Mouse (Mus musculus) stomach, postnatal 0 days (tissue): ENCODE data around the gene Laptm4a. TPM values are rescaled to one million over a fixed set of nuclear protein-coding genes. Genes with fewer than 3 reads are reported as not detected.

ENCODE experiments used
- ATAC-seq: fragments of 200-750 bp; cut with Nextera tagmentation; 2 replicates; pipeline ENCODE4 v1.8.0; 2017; ENCODE audit not compliant: low FRiP score, low TSS enrichment
- DNase-seq: peaks from one replicate; pipeline ENCODE4 v3.0.0-alpha.2; 2016; ENCODE audit warnings: low spot score
- H3K27ac ChIP-seq: fragments of 300-500 bp; sonication (generic); replicated peaks from 2 replicates; pipeline ENCODE4 v1.5.1; 2014; ENCODE audit warnings: mild to moderate bottlenecking, control low read depth
- H3K27me3 ChIP-seq: fragments of 300-500 bp; sonication (generic); 2 replicates; pipeline ENCODE4 v1.6.1; 2014; ENCODE audit warnings: low read length; ENCODE audit not compliant: control insufficient read depth, insufficient read depth
- H3K36me3 ChIP-seq: fragments of 300-500 bp; sonication (generic); 2 replicates; pipeline ENCODE4 v1.6.1; 2014; ENCODE audit warnings: low read length, mixed read lengths; ENCODE audit not compliant: control insufficient read depth, insufficient read depth
- H3K4me1 ChIP-seq: fragments of 300-500 bp; sonication (generic); replicated peaks from 2 replicates; pipeline ENCODE4 v1.6.1; 2014; ENCODE audit warnings: antibody characterized with exemption; ENCODE audit not compliant: control insufficient read depth, insufficient read depth
- H3K4me2 ChIP-seq: fragments of 300-500 bp; sonication (generic); replicated peaks from 2 replicates; pipeline ENCODE4 v1.6.1; 2014; ENCODE audit warnings: low read depth, mild to moderate bottlenecking, control low read depth, moderate library complexity
- H3K4me3 ChIP-seq: fragments of 300-500 bp; sonication (generic); 2 replicates; pipeline ENCODE4 v1.5.1; 2014; ENCODE audit warnings: low read depth, low read length, control low read depth
- H3K9ac ChIP-seq: fragments of 300-500 bp; sonication (generic); 2 replicates; pipeline ENCODE4 v1.6.1; 2014; ENCODE audit warnings: mild to moderate bottlenecking, low read length, control low read depth, mixed read lengths
- H3K9me3 ChIP-seq: fragments of 300-500 bp; sonication (generic); 2 replicates; pipeline ENCODE4 v1.6.1; 2016; ENCODE audit warnings: low read length; ENCODE audit not compliant: control insufficient read depth
- CTCF ChIP-seq: IDR thresholded peaks from 2 replicates; pipeline ENCODE4 v1.5.1; 2016; ENCODE audit warnings: antibody characterized with exemption, low read depth, mild to moderate bottlenecking, moderate library complexity
- EP300 ChIP-seq: optimal IDR thresholded peaks from 2 replicates; pipeline ENCODE3; 2016; ENCODE audit warnings: antibody characterized with exemption
- WGBS: fragments of 180-500 bp; shearing (Covaris S2); extraction: QIAGEN DNeasy Blood & Tissue Kit; methylation state at CpG from one replicate; pipeline ENCODE4 v1.1.7; 2014; 5-methylcytosine and 5-hydroxymethylcytosine counted together
- polyA plus RNA-seq: library from polyadenylated mRNA; unstranded; fragments of >200 nt; fragmentation: Nextera tagmentation; extraction: Ambion mirVana; gene quantifications from 2 replicates; pipeline ENCODE4 v1.2.1, GENCODE M21; 2015

Laptm4a gene
- polyA plus RNA-seq, 1 experiment from 2014 or later, result 327 TPM

- TF ChIP-seq EP300 (peak; percentile 71), CTCF (peak; percentile 40)
- Histone ChIP-seq H3K27me3 (no peaks in the 10 kb centered on the region), H3K9me3 (no peaks in the 10 kb centered on the region), H3K4me2 (no peak overlapping the region), H3K27ac (peak overlapping the region; percentile 61), H3K36me3 (no peaks in the 10 kb centered on the region), H3K9ac (no peak overlapping the region), H3K4me1 (peaks cover 7% of the 10 kb centered on the region), H3K4me3 (no peak overlapping the region)
- no peak for DNase-seq
- WGBS, result 21% methylated on average over 5 of the region's 5 CpGs
- peak; percentile 71 for ATAC-seq
Observed at GRCm38 (mm10) chr12:8900919-8901663, 20.4 kb upstream of the Laptm4a start.

- TF ChIP-seq CTCF, result no peak
- TF ChIP-seq EP300, result no peak
- ATAC-seq (no peak), DNase-seq (no peak)
- Histone ChIP-seq H3K36me3 (no peaks in the 10 kb centered on the region), H3K9ac (no peak overlapping the region), H3K4me2 (no peak overlapping the region), H3K9me3 (no peaks in the 10 kb centered on the region), H3K4me3 (no peak overlapping the region), H3K27ac (no peak overlapping the region), H3K27me3 (no peaks in the 10 kb centered on the region), H3K4me1 (peaks cover 7% of the 10 kb centered on the region)
- 38% methylated on average over 2 of the region's 2 CpGs for WGBS
Observed at GRCm38 (mm10) chr12:8901934-8902333, 19.5 kb upstream of the Laptm4a start.

GRCm38 (mm10) chr12:8902479-8902878, 19.0 kb upstream of the Laptm4a start:
- H3K36me3 ChIP-seq, result no peaks in the 10 kb centered on the region
- no peaks in the 10 kb centered on the region for H3K9me3 ChIP-seq
- no peak for DNase-seq
- H3K4me2 ChIP-seq, result no peak overlapping the region
- TF ChIP-seq EP300 (no peak), CTCF (no peak)
- H3K27me3 ChIP-seq, result no peaks in the 10 kb centered on the region
- no peak overlapping the region for H3K9ac ChIP-seq
- ATAC-seq, result peak; percentile 56; the same call in 1 of the 2 replicates
- H3K4me3 ChIP-seq, result no peak overlapping the region
- WGBS, result 34% methylated on average over 3 of the region's 3 CpGs
- H3K4me1 ChIP-seq, result peaks cover 7% of the 10 kb centered on the region
- H3K27ac ChIP-seq, result no peak overlapping the region

- DNase-seq, result peak; percentile 34
- H3K4me2 ChIP-seq, result no peak overlapping the region; the same call in 1 of the 2 replicates
- WGBS, result 8% methylated on average over 16 of the region's 16 CpGs
Observed at GRCm38 (mm10) chr12:8912860-8913685, 8.4 kb upstream of the Laptm4a start.

GRCm38 (mm10) chr12:8913701-8914340, 7.6 kb upstream of the Laptm4a start:
- 66% methylated on average over 9 of the region's 9 CpGs for WGBS
- Histone ChIP-seq H3K4me2 (no peak overlapping the region), H3K27me3 (no peaks in the 10 kb centered on the region), H3K9ac (no peak overlapping the region), H3K9me3 (no peaks in the 10 kb centered on the region), H3K4me3 (no peak overlapping the region), H3K4me1 (peaks cover 14% of the 10 kb centered on the region), H3K36me3 (no peaks in the 10 kb centered on the region), H3K27ac (peak overlapping the region; percentile 84)
- ATAC-seq (peak; percentile 38; the same call in 1 of the 2 replicates), DNase-seq (no peak)
- TF ChIP-seq CTCF, result peak; percentile 42; the same call in 1 of the 2 replicates
- TF ChIP-seq EP300, result no peak

More at GRCm38 (mm10) chr12:8912860-8913685, 8.4 kb upstream of the Laptm4a start:
- peak; percentile 88 for ATAC-seq
- no peak overlapping the region for H3K9ac ChIP-seq
- H3K27ac ChIP-seq, result peak overlapping the region; percentile 84
- no peaks in the 10 kb centered on the region for H3K27me3 ChIP-seq
- TF ChIP-seq CTCF (no peak), EP300 (no peak)
- H3K36me3 ChIP-seq, result no peaks in the 10 kb centered on the region
- no peaks in the 10 kb centered on the region for H3K9me3 ChIP-seq
- H3K4me1 ChIP-seq, result peaks cover 10% of the 10 kb centered on the region
- H3K4me3 ChIP-seq, result no peak overlapping the region
